Mouse (Mus musculus) induced T-regulatory cell, adult 2 months (primary cell): ENCODE data around the gene Ube2g1.
A peak's percentile ranks its signal among the peaks of the same experiment; 100 is the strongest.

Experiments used
- DNase-seq: peaks from one replicate; pipeline ENCODE4 v3.0.0-alpha.2; 2012; ENCODE audit warnings: low read depth

Ube2g1 gene

DNA sequence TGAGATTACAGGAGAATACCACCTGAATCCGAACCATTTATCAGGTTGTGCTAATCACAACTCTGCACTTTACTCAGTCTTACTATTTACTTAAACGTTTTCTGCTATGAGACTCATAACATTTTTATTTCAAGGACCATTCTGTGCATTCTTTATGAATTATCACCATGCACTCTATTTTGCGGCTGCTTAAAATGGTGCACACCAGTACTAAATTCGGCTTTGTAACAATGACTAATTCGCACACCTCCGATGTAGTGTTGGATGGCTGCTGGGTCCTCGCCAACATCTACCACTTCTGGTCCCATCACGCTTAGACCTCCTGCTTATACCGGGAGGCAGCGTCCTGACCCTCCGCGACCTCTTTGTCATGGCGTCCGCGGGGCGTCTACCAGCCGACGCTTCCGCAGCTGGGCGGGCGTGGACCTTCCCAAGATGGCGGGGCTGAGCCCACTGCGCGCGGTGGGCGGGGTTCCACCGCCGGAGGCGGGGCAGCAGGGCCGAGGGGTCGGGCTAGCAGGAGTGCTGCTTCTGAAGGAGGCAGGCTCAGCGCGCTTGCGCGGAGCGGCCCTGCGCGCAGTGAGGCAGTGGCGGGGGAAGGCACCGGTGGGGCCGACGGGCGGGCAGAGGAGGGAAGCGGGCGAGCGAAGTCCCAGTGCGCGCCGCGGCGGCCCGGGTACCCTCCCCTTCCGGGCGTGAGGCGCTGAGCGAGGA, at the start of gene Ube2g1:
Gene Ube2g1 (plus strand): TSS at position 590 of the 714 bp plus-strand sequence.
- peak; percentile 98 for DNase-seq

DNA sequence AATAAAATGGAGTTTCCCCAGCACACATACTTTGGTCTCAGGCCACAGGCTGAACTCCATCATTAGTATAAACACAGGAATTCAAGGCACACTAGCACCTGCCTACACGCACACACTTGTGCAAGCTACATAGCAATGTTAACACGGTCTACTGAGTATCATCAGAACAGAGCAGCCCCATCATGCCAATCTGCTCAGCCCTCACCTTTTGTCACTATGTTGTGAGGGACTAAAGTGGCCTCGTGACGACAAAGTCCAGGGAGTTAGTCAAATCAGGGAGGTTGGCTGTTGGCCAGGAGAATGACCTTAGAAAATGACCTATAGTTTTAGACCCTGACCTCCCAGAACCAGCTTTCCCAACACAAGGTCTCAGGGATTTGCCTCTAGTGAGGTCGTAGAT, 48.9 kb upstream of the Ube2g1 start:
- DNase-seq = no peak

DNA sequence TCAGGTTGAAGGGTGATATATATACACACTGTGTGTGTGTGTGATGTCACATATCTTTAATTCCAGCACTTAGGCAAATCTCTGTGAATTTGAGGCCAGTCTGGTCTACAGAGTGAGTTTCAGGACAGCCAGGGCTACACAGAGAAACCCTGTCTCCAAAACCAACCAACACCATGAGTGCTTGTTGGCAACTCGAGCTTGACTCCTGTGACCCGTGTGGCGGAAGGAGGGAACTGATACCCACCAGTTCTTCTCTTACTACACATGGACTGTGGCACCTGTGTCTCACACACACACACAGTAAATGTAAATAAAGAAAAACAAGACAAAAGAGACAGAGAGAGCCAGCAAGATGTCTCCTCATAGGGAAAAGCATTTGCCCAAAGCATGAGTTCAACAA, 46.4 kb upstream of the Ube2g1 start:
- no peak for DNase-seq

DNA sequence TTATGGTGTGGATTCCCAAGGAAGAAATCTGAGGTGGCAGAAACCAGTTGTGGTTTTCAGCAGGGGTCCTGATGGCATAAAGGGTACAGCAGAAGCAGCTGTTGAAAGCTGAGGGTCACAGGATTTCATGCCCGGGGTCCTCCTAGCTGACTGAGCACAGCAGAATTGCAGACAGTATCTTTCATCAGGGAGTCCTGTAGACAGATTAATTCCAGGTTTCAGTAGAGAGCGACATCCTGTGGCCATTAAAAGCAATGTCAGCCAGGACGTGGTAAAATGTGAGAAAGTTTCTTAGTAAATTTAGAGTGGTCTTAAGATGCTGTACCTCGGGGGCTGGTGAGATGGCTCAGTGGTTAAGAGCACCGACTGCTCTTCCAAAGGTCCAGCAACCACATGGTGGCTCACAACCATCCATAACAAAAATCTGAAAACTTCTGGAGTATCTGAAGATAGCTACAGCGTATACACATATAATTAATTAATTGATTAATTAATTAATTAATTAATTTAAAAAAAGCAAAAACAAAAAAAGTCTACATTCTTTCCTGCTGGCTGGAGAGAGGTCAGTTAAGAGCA, 42.8 kb upstream of the Ube2g1 start:
- DNase-seq = peak; percentile 56

DNA sequence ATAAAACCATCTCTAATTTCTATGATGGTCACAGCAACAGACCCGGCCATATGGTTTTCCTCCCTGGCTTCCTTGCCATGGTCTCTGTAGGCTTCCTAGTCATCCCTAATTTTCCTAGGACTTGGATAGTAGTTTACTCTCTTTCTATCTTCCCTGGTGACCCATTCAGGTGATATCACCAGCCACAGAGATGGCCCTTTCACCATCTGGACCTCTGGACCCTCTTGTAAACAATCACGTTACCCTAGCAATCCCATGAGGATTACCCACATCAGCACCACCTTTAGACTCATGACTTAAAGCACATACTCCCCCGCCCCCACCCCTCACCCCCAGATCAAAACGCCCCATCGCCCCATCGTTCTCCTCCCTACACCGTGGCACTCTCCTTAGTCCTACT, 40.8 kb upstream of the Ube2g1 start:
- no peak for DNase-seq

DNA sequence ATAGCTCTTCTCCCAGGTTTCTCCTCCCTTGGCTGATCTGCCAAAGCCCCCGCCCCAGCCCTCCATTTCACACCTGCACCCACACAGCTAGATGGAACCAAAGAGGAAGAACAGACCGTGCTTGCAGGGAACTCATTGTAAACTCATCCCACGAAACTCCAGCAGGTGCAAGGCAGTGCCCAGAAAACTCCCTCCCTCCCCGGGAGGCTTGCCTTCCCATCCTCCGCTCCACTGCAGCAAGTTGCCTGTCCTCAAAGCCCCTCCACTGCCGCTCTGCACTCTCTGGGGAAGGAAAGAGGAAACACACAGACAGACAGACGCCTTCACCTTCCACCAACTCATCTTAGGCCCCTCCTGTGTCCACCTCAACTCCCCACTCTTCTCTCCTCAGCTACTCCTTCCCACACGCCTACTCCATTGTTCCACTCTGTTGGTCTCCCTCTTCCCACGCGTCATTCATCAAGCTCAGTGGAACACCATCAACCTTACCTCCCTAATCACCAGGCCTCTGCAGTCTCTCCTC, 40.2 kb upstream of the Ube2g1 start:
- DNase-seq = no peak

DNA sequence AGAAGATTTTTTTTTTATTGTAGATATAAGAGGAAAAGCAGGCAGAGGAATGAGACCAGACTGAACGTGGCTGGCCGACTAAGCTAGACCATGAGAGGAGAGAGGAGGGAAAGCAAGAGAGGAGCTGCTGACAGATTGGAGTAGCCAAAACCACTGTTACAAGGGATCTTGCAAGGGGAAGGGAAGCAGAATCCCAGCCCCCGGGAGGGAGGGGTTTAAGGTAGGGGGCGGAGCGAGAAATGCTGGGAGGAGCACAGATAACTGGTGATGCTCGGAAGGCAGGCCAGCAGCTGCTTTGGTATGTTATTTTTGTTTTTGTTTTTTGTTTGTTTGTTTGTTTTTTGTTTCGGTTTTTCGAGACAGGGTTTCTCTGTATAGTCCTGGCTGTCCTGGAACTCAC, 38.0 kb upstream of the Ube2g1 start:
- peak; percentile 27 for DNase-seq

DNA sequence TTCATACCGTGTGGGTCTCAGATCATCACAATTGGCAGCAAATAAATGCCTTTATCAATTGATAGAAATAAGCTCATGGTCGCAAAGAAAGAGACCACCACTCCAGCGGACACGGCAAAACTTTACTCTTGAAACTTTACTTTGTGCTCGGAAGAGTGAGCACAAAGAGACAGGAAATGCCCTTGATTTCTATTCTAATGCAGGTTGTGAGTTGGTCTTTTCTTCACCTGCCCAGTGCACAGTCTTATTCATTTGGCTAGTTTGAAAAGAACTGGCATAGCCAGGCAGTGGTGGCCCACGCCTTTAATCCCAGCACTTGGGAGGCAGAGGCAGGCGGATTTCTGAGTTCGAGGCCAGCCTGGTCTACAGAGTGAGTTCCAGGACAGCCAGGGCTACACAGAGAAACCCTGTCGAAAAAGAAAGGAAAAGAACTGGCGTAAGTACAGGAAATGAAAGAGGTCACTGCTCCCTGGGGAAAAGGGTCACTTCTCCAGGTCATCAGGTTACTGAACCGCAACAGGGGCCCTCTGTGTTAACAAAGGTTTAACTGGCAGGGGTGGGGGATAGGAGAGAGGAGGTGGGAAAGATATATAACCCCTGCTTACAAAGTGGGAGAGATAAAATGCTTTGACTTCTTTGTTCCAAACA, 37.3 kb upstream of the Ube2g1 start:
- no peak for DNase-seq

DNA sequence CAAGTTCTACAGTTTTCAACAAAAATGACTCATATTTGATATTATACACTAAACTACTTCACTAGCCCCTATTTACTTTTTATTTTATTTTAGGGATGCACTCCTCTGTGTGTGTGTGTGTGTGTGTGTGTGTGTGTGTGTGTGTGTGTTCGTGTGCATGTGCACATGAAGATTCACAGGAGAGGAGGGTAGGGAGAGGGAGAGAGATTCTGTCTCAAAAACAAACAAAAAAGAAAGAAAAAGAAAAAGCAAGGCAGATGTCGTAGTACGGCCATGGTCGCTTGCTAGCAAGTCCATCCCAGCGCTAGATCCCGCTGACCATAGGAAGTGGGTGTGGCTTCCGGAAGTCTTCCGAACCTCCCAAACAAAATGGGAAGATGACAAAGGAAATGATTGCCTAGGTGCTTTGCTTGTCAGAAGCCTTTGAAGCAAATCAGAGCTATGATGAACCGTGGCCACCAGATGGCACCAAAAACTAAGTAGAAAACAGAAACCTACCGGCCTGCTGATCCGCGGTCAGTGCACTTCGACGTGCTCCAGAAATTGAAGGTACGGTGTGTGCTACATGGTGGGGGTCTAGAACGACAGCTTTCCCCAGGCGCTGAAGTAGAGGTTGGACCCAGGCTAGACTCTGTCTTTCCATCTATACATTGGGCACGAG, 36.6 kb upstream of the Ube2g1 start:
- DNase-seq = peak; percentile 92

DNA sequence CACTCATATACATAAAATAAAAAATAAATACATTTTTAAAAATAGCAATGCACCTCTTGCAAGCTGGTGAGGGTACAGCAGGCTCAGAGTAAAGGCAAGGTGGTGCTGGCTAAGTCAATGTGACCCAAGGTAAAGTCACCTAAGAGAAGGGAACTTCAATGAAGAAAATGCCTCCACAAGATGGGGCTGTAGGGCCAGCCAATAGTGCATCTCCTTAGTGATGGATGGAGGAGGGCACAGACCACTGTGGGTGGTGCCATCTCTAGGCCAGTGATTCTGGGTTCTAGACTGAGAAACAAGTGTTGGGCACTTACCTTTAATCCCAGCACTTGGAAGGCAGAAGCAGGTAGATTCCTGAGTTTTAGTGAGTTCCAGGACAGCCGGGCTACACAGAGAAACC, 33.3 kb upstream of the Ube2g1 start:
- DNase-seq = peak; percentile 68

DNA sequence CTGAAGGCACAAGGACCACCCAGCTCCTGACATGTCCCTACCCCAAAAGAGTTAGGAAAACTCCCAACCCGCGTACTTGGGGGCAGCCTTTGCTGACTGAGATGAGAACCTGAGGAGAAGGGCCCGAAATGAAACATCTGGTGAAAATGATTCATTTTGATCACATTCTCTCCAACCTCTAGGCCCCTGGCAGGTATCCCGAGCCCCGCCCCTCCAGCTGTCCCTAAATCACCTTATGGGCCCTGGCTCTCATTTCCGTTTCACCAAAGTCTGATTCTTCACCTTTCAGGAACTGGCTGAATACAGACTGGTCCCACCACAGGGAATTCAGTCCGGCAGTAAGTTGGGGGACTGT, 31.0 kb upstream of the Ube2g1 start:
- no peak for DNase-seq

DNA sequence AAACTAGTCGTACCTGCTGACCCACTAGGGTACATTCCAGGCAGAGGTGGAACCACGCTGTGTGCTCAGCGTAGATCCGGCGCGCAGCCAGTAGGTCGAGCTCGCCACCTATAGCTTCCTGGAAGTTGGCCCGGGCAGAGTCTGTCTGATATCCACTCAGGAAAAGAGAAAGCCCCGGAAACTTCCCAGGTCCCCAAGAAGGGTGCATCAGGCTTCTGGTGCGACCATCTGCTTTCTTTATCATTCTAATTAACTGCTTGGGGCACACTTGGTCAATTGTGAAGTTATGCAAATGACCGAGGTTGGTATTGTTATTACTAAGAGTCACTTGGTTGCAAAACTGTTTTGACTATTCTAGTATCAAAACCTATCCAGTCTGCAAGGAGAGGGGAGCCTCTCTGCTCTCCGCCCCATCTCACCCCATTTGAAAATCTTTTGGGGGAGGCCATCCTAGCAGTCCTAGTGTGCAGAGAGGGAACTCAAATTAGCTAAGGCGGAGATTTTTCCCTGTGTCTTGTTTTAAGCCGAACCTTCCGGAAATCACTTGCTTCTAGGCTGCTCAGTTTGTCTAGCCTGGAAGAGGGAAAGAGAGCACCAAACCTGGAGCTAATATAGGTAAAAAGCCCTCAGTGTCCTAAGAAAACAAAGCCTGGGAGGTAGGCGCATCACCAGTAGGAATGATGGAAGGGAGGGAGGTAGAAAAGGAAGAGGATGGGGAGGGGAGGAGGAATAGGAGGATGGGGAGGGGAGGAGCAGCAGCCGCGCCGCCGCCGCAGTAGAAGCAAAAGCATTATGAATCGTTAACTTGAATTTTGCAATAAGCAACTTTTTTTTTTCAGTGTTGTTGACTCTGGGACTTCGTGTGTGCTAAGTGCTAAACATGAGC, 30.4 kb upstream of the Ube2g1 start:
- DNase-seq = peak; percentile 61

DNA sequence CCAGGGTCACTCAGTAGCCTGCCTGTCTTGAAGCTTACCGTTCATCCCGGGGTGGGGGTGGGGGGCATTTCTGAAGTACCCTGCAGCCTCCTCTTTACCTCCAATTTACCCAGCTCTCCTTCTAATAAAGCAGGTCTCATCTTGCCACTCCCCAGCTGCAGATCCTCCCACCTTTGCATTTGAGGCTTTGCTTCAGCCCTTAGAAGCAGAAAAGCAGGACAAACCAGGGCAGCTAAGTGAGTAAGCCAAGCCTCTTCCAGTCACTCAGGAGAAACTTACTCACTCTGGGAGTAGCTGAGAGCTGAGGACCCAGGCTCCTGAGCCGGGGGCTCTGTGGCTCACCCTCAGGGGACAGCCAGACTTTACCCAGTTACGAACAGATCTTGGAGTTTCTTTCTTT, 28.6 kb upstream of the Ube2g1 start:
- no peak for DNase-seq

DNA sequence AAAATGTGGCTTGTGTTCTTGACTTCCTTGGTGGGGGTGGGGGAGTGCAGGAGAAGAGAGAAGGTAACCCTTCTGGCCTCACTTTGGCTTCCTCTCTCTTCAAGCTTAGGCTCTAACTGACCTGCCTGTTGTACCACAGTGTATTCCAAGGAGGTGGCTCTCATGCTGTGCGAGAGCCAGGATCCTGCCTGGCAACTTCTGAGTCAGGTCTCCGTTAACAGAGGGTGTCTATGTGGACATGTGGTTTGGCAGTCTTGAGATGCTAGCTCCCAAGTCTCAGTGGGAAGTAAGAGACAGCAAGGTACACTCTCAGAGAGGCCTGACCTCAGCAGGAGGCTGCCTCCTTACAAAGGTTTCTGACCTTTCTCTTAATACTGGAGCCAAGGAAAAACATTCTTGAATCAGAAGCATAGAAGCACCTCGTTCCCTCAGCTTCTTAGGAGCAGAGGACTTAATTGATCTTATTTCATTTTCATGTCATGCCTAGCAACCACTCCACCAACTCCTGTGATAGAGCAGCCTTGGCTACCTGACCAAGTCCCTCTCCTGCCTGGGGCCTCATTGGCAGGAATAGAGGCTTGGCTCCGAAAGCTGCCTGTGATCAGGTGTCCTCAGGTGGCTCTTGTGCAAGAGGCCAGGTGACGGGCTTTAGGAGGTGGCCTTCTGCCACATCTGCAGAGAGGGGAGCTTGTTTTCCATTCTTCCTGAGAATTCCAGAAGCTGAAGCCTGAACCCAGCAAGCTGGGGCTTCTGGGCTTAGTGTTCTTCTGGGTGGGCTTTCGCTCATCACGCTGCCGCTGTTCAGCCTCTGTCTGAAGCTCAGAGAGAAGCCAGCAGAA, 25.3 kb upstream of the Ube2g1 start:
- no peak for DNase-seq

DNA sequence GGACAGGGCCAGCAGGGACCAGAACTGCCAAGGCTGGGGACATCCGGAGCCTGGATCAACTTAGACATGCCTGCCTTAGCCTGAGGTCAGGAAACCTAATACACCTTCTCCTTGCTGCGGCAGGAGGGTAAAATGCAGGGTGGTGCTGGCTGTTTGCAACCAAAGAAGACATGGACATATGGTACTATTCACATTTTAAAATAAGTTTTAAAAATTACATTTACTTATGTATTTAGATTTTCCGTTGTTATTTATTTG, 24.7 kb upstream of the Ube2g1 start:
- no peak for DNase-seq

DNA sequence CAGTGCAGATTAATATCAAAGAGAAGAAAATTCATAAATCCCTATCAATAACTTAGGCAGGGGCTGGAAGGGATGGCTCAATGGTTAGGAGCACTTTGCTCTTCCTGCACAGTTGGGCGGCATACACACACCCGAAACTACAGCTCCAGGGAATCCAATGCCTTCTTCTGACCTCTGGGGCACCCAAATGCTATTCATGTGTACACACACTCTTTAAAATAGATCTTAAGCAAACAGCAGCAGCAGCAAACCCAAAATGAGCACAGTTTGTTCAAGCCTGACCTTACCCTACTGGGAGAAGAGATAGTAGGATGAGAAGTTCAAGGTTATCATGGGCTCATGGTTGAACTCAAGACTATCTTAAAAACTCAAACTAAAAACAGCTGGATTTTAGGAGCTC, 24.0 kb upstream of the Ube2g1 start:
- DNase-seq = no peak

DNA sequence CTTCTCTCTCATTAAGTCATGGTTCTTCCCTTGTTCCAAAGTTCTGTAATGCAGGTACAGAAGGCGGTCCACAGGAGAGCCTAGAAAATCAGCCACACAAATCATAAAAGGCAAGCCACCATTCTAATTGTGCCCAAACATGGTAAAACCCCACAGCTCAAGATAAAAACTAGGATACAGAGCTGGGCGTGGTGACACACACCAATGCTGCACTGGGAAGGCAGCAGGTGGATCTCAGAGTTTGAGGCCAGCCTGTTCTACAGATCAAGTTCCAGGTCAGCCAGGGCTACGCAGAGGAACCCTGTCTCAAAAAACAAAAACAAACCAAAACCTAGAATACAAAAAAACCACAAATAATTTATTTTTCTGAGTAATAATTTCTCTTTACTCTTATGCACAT, 20.5 kb upstream of the Ube2g1 start:
- no peak for DNase-seq

DNA sequence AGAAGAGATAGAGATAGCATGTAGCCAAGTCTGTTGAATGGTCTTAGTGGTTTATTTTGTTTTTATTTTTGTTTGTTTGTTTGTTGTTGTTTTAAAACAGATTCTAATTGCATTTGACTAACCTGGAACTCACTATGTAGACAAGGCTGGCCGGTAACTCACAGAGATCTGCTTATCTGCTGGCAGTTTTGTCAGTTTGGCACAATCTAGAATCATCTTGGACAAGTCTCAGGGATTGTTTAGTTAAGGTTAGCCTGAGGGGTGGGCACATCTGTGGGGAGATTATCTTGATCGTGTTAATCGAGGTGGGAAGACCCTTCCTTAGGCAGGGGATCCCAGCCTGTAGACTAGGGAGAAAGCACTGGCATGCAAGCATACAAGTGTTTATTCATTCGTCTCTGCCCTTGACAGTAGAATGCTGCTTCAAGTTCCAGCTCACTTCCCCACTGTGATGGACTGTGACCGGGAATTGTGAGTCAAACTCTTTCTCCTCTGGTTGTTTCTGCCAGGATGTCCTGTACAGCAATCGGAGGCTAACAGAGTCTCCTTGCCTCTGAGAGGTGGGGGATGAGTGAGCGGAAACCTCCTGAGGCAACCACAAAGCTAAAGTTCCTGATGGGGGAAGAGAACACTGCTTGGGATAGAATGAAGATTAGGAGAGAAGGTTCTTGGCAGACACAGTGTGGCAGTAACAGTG, 19.4 kb upstream of the Ube2g1 start:
- no peak for DNase-seq

DNA sequence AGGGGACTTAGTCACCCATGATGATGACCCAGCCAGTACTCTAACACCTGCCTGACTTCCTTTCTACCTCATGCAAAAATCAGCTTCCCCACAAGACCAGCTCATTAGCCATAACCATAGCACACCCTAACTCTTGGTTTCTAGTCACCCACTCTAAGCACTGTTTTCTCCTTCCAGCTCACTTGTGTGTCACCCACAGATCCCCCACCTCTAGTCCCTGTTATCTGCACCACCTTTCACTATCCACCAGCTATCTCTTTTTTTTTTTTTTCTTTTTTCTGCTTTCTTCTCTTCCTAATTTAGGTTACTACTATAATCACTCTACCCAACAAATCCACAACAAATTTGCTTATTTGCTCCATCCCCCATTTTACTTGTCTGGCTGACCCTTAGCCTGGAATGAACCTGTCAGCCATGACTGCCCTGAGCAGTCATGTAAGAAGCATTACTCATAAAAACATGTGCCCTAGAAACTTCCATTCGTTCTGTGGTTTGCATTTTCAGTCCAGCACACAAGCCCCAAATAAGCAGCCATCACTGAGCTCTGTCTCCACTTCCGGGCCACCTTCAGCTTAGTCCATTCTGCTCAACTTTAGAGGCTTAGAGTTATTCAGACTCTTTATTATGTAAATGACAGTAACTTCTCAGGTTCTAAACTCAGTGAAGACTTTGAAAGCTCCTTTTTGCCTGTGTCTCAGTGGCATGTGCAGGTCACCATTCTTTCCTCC, 11.9 kb upstream of the Ube2g1 start:
- DNase-seq = no peak

DNA sequence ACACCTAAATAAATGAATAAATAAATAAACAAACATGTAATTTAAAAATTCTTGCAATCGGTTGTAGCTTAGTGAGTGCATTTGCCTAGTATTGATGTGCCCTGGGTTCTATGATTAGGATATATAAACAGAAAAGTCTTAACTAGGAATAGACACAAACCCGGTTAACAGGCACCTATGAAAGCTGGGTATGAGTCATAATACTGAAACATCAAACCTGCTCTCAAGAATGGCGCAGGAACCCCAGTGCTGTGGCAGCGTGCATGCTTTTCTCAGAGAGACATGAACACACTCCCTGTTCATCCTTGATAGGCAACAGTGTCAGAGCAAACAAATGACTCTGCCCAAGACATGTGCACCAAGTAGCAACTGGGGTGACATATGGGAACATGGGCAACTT, 9.3 kb upstream of the Ube2g1 start:
- no peak for DNase-seq
